Mouse (Mus musculus) embryo, embryonic 11 days (tissue): Measurements from ENCODE around the gene Mybpc2.

Source experiments
- DNase-seq: peaks from one replicate; pipeline ENCODE4 v3.0.0-alpha.2; 2015

The Mybpc2 gene

GRCm38 (mm10) chr7:44461503-44462217 lies 62.8 kb downstream of the Mybpc2 start:
- no peak for DNase-seq

- no peak for DNase-seq
These were observed 63.5 kb downstream of the Mybpc2 start for GRCm38 (mm10) chr7:44460767-44461502.

GRCm38 (mm10) chr7:44460067-44460466 lies 64.4 kb downstream of the Mybpc2 start:
- no peak for DNase-seq

- no peak for DNase-seq
These were observed 68.2 kb downstream of the Mybpc2 start for GRCm38 (mm10) chr7:44456302-44456701.

- DNase-seq = no peak
These were observed 71.2 kb downstream of the Mybpc2 start for GRCm38 (mm10) chr7:44453256-44453655.
